Mouse (Mus musculus) megakaryocyte, embryonic 14.5 days (primary cell): ENCODE measurements around the gene Spata33.

ENCODE experiments used
- FLI1 ChIP-seq: IDR thresholded peaks from 2 replicates; pipeline ENCODE4 v1.6.1; 2012; ENCODE audit warnings: low read length, inconsistent platforms, mixed read lengths
- GATA1 ChIP-seq: IDR thresholded peaks from 3 replicates; pipeline ENCODE4 v1.6.1; 2012; ENCODE audit warnings: mixed read lengths, low read length, inconsistent platforms, borderline replicate concordance

GRCm38 (mm10) chr8:123234918-123235519, 22.4 kb downstream of the Spata33 start:
- TF ChIP-seq FLI1 (no peak), GATA1 (no peak)
